Mouse (Mus musculus): ENCODE measurements around the gene Disp2.

DNA sequence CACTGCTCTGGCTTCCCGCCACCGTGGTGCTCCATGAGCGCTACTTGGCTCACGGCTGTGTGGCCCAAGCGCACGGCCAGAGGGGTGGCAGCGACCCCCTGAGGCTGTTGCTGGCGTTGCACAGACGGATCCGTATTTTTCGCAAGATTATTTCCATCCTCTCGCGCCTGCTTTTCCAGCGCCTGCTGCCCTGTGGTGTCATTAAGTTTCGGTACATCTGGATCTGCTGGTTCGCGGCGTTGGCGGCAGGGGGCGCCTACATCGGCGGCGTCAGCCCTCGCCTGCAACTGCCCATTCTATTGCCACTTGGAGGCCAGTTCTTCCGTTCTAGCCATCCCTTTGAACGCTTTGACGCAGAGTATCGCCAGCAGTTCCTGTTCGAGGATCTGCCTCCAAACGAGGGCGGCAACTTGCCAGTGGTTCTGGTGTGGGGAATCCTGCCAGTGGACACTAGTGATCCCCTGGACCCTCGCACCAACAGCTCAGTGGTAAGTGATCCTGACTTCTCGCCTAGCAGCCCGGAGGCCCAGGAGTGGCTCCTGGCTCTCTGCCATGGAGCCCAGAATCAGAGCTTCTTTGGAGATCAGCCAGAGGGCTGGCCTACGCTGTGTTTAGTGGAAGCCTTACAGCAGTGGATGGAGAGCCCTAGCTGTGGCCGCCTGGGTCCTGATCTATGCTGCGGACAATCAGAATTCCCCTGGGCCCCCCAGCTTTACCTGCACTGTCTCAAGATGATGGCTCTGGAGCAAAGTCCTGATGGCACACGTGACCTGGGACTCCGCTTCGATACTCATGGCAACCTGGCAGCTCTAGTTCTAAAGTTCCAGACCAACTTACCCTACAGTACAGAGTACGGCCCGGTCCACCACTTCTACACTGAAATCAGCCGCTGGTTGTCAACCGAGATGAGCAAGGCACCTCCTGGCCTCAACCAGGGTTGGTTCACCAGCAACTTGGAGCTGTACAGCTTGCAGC is 11.3 kb downstream of the Disp2 start:
- TF ChIP-seq POLR2A (IDR thresholded peaks at IDR 0.05; ENCODE audit: borderline replicate concordance, extremely low read depth, low read depth, low read length) (no peak), CTCF (IDR thresholded peaks at IDR 0.05; ENCODE audit: insufficient read depth, low read length) (peak; percentile 43)

All from lung, adult 2 months (tissue).